Mouse (Mus musculus) testis, postnatal 10 days (tissue): ENCODE measurements around the gene Ric8a.

Source experiments
- DNase-seq: peaks from one replicate; pipeline ENCODE4 v3.0.0; 2021; ENCODE audit warnings: low spot score

Gene Ric8a

DNA sequence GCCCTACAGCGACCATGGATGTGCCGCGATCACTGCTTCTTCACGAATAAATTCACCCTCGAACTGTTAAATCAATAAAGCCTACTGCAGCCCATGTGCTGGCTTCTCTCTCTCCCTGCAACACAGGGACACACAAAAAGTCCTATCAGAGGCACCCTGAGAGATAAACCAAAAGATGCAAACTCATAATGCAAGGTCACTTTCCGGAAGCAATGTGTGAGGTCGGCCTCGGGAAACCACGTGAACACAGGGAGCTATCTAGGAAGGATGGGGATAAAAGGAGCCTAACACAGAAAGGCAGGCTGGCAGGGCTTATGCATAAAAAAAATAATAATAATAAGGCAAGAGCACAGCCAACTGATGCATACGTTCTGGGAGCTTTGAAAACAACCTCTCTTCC lies 10.1 kb upstream of the Ric8a start:
- DNase-seq = no peak

DNA sequence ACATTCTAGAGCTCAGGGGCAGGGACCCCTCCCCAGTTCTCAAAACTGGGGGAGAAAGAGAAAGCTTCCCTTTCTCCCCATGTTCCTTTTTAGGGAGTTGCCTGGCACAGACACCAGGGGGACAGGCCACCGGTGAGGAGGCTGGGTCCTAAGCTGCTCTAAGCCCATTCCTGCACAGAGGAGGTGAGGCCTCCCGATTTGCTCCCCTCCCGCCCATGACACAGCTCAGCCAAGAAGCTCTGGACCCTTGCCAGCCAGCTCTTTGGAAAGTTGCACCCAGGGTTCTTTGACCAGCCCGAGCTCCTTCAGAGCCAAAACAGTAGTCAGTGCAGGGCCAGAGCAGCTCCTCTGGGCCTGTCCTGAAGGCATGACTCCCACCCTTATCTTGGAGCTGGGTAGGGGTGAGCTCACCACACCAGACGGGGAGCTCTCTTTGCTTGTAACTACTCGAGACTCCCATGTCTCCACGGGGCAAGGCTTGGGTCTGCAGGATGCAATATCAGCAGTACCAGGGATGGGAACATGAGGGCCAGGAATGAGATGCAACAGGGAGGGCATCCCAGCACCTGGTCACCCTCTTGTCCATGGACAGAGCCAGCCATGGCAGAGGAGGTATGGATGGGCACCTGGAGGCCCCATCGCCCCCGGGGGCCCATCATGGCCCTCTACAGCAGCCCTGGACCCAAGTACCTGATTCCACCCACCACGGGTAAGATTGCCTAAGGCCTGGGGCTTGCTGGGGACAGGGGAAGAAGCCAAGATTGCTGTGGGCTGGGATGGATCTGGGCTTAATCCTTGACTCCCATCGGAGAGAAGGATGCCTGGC lies 8.8 kb upstream of the Ric8a start, which contains the start of gene Odf3:
Odf3 (plus strand) TSS at position 51 of the 826 bp plus-strand sequence.
- peak; percentile 78 for DNase-seq

DNA sequence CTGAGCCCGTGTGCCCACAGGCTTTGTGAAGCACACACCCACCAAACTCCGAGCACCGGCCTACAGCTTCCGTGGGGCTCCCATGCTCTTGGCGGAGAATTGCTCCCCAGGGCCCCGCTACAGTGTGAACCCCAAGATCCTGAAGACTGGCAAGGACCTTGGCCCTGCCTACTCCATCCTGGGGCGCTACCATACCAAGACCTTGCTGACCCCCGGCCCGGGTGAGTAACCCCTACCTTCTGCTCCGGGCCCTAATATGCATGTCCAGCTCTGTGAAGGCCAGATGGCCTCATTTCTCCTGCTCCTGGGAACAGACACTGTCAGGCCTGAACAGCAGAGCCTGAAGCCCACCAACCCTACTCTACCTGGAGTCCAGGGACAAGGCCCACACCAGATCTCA lies 8.2 kb upstream of the Ric8a start:
- DNase-seq = no peak

DNA sequence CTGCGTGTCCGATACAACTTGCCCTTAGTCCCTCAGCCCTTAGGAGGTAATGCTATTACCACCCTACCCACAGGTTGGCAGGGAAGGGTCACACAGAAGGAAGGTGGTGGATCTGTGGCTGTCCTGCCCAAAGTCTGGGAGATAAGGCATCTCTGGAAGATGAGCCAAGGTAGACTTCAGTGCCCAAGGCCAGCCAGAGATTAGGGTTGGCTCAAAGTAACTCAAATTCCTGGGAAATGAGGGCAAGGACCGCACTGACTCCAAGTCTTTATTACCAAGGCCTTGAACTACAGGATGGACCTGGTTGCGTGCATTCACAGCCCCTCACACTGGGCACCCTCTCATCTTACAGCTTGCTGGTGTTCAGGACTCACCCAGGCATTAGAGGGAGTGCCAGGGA lies 4.8 kb upstream of the Ric8a start:
- DNase-seq = no peak

DNA sequence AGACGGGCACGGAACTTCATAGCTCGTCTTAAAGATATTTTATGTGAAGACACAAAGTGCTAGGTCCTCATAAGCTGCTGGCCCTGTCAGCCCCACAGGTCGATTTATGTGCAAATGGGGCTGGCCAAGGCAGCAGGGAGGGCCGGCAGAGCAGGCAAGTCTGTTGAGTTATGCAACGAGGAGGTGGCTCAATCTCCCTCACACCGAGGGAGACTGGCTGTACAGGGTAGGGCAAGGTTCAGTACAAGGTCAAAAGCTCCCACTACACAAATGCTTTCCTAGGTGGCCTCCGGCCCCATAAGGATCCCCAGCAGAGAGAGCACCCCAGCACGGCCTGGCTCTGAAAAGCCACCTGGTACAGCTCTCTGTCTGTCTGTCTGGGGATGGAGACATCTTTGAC lies 3.4 kb upstream of the Ric8a start:
- no peak for DNase-seq

DNA sequence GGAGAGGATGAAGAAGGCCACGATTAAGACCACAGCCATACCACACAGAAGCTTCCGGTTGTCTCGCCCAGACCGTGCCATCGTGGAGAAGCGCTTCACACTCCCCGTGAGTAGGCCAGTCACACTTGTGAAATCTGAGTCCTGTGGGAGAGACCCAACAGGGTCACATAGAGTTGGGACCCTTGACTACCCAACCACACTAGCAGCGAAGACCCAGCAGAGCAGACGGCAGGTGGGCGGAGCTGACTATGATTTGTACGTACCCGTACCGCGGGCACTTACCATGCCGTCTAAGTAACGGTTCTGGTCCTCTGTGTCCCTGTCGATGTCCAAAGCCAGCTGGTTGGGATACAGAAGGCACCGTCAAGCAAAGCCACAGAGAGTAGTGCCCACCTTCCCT lies 2.3 kb upstream of the Ric8a start:
- no peak for DNase-seq

DNA sequence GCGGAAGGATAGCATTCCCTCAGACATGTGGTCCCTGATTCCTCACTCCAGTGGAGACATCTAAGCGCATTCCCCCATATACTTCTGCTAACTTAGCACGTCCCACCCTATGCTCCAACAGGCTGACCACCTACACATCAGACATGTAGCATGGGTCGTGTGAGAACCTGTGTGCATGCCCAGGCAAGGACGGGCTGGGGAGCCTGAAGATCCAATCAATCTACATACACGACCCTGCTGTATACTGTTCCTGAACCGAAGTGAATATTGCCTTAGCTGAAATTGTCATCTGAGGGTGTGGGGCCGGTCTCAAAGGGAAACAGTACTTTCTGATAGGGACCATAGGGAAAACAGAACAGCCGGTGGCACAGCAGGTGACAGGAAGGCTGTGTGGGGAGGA lies 1.6 kb upstream of the Ric8a start:
- DNase-seq = no peak

DNA sequence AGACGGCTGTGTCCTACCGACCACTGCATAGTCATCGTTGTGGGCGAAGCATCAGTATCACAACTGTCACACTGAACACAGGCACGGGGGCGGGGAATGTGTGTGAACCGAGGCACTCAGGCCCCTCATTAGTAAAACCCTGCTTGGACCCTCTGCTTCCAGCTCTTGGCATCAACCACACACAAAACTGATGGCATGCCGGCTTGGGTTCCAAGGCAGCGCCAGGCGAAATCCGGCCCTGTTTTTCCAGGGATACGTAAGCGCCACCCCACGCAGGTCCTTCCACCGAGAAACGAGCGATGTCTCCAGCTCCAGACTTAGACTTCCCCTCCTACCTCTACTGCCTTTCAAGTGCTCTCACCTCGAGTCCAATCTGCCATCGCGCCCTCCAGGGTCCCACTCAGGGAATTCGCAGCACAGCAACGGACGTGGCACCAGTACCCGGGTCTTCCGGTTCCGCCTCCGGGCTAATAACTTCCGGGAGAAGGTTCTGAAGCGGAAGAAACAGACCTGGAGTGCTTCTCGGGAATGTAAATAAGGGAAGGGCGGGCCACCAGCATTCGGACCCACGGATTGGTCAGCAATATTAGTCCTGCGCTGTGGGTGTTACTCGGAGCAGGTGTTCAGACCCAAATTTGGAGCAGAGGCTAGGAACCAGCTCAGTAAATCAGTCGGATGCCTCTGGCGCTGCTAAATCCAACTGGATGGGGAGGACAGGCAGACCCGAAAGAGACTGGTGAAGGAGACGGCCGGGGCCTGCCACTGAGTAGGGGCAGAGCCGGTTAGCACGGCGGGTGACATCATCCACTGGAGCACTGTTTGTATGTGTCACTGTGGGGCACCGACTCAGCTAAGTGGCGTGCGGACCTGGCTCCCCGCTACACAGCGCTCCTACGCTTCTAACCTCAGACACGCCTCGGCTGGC lies 635 bp upstream of the Ric8a start, which contains the start of gene Gm45785:
Gm45785 (minus strand) TSS at position 472 of the 925 bp plus-strand sequence.
- DNase-seq = peak; percentile 78

DNA sequence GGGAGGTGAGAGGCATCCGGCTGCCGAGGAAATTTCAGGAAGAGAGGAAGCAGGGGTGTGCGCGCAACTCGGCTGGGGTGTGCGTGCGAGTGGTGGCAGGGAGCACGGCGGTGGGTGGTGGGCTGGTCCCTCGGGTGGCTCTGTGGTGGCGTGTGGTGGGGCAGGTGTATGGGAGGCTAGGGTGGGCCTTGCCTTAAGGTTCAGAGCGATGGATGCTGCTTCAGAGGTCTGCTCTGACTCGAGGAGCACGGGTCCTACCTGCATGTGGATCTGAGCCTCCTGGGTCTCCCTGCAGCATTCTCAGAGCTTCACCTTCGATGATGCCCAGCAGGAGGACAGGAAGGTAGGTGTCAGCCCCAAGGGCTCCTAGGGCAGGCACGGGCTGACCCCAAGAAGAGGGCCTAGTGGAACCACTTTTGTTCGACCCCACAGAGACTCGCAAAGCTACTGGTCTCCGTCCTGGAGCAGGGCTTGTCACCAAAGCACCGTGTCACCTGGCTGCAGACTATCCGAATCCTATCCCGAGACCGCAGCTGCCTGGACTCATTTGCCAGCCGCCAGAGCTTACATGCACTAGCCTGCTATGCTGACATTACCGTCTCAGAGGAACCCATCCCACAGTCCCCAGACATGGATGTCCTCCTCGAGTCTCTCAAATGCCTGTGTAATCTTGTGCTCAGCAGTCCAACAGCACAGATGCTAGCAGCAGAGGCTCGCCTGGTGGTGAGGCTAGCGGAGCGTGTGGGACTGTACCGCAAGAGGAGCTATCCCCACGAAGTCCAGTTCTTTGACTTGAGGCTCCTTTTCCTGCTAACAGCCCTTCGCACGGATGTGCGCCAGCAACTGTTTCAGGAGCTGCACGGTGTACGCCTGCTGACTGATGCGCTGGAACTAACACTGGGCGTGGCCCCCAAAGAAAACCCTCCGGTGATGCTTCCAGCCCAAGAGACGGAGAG lies 1.1 kb downstream of the Ric8a start, which contains the start of gene Bet1l:
Bet1l (minus strand) TSS at position 28 of the 956 bp plus-strand sequence.
- no peak for DNase-seq

DNA sequence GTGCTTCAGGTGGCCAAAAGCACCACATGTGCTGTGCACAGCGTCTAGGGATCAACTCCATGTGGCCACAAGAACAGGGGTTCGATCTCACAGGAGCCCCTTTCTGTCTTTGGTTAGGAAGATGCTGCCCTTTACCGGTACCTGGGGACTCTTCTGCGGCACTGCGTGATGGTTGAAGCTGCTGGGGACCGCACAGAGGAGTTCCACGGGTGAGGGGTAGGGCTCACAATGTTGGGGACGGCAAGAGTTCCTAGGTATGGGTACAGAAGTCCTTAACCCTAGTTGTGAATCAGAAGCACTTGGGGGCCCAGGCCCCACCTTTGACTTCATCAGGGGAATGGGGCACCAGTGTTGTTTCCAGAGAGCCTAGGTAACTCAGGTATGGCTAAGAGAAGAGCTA lies 2.0 kb downstream of the Ric8a start:
- DNase-seq = no peak

DNA sequence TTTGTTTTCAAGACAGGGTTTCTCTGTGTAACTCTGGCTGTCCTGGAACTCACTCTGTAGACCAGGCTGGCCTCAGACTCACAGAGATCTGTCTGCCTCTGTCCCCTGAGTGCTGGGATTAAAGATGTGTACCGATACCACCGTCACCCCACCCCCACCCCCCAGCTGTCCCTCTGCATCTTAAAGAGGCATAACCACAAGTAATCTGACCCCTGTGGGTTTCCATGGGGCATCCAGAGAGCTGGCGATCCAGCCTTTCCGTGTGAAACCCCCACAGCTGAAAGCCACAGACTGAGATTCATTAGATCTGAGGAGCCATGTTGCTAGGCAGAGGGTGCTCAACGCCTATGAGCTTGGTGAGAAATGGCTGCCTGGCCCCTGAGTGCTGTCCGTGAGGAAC lies 3.2 kb downstream of the Ric8a start:
- DNase-seq = no peak

DNA sequence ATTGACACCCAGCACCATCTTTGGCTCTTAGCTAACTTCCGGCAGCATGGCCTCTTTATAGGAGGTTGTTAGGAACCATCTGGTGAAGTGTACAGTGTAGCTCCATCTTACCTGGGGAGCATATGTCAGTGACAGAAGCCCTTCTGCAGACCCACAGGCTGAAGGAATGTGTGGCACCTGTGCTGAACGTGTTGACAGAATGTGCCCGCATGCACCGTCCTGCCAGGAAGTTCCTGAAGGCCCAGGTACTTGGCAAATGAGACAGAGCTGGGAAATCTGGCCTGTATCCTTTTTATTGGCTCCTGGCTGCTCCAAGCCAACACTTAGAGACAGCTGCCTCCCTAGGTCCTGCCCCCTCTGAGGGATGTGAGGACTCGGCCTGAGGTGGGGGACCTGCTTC lies 4.0 kb downstream of the Ric8a start:
- DNase-seq = no peak

DNA sequence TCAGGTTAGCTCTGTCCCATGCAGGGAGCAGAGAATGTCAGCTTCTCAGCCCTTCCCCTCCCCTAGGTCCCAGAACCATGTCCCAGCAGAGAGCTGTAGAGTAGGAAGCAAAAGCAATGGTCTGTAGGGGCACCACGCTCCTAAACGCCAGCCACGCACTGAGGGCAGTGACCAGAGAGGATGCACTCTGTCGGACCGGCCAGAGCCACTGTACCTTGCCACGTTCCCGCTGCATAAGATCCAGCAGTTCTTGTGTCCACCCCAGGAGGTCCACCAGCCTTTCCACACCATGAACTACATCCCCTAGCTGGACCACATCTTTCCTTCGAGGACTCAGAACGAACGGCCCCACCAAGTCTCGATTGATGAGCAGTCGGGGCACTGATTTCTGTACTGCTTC lies 8.0 kb downstream of the Ric8a start:
- no peak for DNase-seq

DNA sequence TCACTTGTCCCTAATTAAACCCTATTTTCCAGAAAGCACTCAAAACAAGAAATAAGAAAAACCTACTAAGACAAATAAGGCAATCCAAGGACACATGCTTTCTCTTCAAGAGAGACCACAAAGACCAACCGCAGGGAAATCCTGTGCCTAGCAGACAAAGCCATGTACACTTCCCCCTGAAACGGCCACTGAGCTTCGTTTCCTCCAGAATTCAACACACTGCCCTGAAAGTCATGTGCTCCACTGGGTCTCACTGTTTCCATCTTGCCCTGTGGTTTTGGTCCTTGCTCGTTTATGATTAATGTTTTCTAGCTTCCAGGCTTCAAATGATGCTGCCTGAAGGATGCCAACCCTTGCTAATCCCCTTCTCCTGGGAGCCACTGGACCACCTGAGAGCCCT lies 17.5 kb downstream of the Ric8a start:
- no peak for DNase-seq

DNA sequence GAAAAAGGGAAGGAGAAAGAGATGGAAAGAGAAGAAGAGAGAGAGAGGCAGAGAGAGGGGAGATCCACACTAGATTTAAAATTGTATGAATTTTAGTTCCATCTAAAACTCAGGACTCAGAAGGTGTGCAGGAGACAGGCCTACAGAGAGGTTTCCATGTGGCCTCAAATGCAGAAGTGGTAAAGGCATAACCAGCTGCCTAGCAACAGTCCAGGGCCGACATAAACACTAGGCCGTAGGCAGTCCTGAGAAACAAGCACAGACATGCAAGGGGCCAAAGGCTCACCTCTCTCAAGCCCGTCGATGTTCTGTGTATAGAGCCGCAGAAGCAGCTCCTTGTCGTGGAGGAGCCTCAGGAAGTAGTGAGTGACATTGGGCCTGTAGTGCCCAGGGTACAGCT lies 20.6 kb downstream of the Ric8a start:
- DNase-seq = no peak

DNA sequence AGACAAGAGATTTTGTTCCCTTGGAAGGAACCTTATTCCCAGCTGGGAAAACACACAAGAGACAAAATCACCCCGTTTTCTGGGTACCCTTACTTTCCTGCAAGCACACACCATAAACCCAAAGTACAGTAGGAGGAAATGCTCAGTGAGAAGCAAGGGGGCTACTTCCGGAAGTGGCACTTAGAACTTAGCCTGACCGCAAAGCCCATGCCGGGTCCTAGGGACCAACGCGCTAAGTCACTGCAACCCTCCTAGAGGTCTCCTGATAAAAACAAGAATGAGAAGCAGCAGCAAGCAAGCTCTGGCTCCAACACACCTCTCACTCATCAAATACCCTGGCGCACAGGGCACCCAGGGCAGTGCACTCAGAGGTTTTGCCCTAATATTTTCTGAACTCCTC lies 22.6 kb downstream of the Ric8a start:
- DNase-seq = no peak

DNA sequence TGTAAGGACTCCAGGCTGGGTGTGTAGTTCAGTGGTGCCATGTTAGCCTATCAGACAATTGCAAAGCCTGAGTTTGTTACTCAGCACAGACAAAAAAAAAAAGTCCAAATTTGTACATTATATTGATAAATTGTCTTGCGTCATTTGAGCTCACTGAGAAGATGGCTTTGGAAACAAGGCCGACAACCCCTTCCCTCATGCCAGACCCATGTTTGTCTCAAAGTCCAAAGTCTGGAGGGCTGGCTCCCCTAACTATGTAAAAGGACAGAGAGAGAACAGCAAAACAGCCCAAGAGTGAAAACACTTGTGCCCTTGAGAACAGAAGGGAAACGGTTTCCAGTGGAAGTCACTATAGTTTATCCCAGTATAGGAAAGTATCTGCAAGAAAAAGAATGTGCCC lies 23.7 kb downstream of the Ric8a start:
- DNase-seq = no peak

DNA sequence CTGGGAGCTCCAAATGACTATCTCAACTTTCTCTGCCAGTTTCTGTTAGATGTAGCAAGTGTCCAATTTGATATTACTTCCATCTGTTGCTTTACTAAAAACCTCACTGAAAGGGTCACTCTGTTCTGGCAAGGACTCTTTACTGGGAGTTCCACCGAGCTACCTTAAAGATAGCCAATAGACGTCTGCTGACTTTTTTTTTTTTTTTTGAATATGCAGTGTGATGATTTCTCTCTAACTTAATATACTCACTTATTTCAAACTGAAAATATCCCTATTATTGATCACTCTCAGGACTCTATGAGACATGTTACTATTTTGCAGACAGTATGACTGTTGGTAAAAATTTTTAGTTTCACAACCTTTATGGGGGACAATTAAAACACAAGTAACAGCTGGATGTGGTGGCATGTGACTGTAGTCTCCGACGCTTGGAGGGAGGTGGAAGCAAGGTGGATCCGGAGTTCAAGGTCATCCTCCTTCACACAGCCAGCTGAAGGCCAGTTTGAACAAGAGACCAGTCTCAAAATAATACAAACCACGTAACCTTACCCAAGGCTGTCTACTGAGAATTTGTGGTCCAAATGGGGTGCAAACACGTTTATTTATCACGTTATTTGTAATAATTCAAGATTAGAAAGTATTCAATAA lies 24.2 kb downstream of the Ric8a start:
- no peak for DNase-seq

DNA sequence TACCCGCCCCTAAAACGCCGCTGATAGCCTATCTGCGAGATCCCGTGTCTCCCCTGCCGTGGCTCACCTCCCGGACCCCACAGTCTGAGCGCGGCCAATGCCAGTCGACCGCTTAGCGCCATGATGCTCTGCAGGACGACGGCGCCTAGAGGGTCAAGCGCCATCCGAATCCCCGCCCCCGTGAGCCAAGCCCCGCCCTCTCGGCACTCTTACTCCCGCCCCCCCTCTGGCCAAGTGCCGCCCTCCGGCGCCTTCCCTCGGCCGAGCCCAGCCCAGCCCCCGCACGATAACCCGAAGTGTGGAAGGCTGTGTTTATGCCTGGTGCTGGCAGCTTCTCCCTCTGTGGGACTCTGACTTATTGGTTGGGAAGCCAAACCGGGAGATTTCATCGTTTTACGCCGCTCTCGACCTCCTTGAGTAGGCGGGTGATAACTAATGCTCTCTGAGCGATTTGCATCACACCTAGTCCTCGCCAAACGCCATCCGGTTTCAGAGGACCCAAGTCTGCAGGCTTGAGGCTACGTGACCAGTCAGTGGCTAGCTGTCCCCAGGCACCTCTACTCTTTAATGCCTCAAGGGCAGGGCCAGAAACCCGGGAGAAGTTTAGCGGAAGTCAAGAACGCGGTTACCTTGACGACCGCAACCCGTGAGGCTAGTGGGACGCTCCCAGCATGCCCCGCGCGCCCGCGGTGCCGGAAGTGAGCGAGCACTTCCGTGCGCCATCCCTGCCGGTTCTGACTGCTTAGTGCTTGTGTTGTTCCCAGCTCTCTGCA lies 25.1 kb downstream of the Ric8a start, which contains the start of the genes Psmd13 and Sirt3:
Psmd13 (plus strand) TSS at position 273 of the 773 bp plus-strand sequence.
Sirt3 (minus strand) TSS at position 614 of the 773 bp plus-strand sequence.
- peak; percentile 99 for DNase-seq

DNA sequence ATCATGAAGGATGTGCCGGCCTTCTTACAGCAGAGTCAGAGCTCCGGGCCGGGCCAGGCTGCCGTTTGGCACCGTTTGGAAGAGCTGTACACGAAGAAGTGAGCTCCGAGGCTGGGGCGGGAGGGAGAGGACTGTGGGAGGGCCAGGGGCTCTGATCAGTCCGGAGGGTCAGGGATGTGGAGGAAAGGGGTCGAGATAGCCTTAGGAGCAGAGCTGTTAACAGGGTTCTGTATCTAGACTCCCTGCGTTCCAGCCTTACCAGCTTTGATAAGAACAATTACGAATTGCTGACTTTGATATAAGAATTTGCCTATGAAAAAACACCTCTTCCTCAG lies 25.7 kb downstream of the Ric8a start:
- DNase-seq = no peak
